Comparison of ENCODE assay signal across 8 mouse cellular contexts in the genomic region with DNA sequence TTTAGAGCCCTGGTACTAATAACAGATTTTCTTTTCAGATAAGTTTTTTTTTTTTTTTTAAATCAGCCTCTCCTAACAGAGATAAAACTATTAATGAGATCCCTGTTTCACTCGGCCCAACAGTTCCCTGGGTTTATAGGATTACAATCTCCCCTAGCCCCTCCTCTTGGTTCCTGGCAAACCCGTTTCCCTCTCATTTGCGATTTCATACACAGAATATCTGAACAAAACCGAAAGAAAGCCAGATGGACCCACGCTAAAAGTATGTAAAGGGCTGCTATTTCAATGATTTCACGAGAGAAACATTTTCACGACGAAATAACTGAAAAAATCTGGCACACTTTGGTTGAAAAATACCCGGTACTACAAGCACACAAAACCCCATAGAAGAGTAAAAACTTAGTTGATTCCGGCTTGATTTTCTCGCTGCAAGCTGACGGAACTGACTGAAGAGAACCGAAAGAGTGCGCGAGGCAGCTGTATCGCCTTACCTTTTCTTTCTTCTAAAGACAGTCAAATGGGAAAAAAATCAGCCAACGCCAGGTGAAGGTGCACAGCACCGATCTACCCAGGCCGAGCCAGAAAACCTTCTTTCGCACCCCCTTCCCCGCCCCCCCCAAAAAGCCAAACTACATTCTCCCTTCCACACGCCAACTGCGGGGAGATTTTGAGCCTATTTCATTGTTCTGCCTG. TPM values are rescaled to one million over a fixed set of nuclear protein-coding genes. Genes with fewer than 3 reads are reported as not detected.
DNase-seq lines count a peak whose midpoint lies in the region; ATAC-seq and TF ChIP-seq lines count a peak whose summit lies in the region.

No protein-coding gene starts in this region.

- H3K4me3 ChIP-seq in megakaryocyte, embryonic 14.5 days (replicated peaks), result peak overlapping the region; percentile 99
- peak overlapping the region; percentile 68 for H3K4me3 ChIP-seq in cortical plate, adult 2 months (ENCODE audit: insufficient read depth, low read length)
- peak overlapping the region; percentile 72 to 92 for H3K4me3 ChIP-seq in heart, embryonic 14.5 days (ENCODE audit: control insufficient read depth in 1 of 2, insufficient read depth in 1 of 2, low read depth in 1 of 2, low read length in 2 of 2)
- peak overlapping the region; percentile 99 for H3K4me3 ChIP-seq in limb, embryonic 11.5 days (ENCODE audit: low read depth, low read length)
- peak overlapping the region; percentile 100 for H3K4me3 ChIP-seq in midbrain, embryonic 16.5 days (ENCODE audit: low read depth, low read length)

- H3K9me3 ChIP-seq in megakaryocyte, embryonic 14.5 days, result no peaks in the 10 kb centered on the region
- H3K9me3 ChIP-seq in heart, embryonic 14.5 days (ENCODE audit: control insufficient read depth, low read length), result no peaks in the 10 kb centered on the region
- no peaks in the 10 kb centered on the region for H3K9me3 ChIP-seq in limb, embryonic 11.5 days (ENCODE audit: control insufficient read depth, low read length)
- H3K9me3 ChIP-seq in midbrain, embryonic 16.5 days (replicated peaks; ENCODE audit: control insufficient read depth, low read length, poor library complexity, severe bottlenecking), result no peaks in the 10 kb centered on the region

- no peak for TF ChIP-seq POLR2A in cortical plate, adult 2 months (IDR thresholded peaks at IDR 0.05; ENCODE audit: extremely low read depth, insufficient read depth, low read length)

- ATAC-seq in megakaryocyte, adult 5-6 weeks (ENCODE audit: poor library complexity, severe bottlenecking), result no peak
- ATAC-seq in heart, embryonic 14.5 days (ENCODE audit: insufficient number of reproducible peaks, insufficient read depth, low FRiP score, low read depth), result no peak
- ATAC-seq in limb, embryonic 11.5 days (ENCODE audit: insufficient number of reproducible peaks, low FRiP score, low TSS enrichment, low read depth), result no peak
- no peak for ATAC-seq in midbrain, embryonic 16.5 days
- no peak for ATAC-seq in megakaryocyte progenitor cell, adult 5-6 weeks (replicated peaks; ENCODE audit: poor library complexity)

- under 1% methylated on average over 23 of the region's 23 CpGs for WGBS in heart, embryonic 14.5 days
- WGBS in limb, embryonic 11.5 days, result under 1% methylated on average over 23 of the region's 23 CpGs
- under 1% methylated on average over 23 of the region's 23 CpGs for WGBS in midbrain, embryonic 16.5 days

- H3K36me3 ChIP-seq in megakaryocyte, embryonic 14.5 days (replicated peaks; ENCODE audit: low read length), result peaks cover 33% of the 10 kb centered on the region
- 0 out of 2 replicates have a peak, but pooled peaks cover 10% of the 10 kb centered on the region for H3K36me3 ChIP-seq in heart, embryonic 14.5 days (ENCODE audit: control insufficient read depth, insufficient read depth, low read length)
- H3K36me3 ChIP-seq in limb, embryonic 11.5 days (ENCODE audit: control insufficient read depth, insufficient read depth, low read length), result no peaks in the 10 kb centered on the region
- H3K36me3 ChIP-seq in midbrain, embryonic 16.5 days (ENCODE audit: control insufficient read depth, insufficient read depth, low read length), result no peaks in the 10 kb centered on the region

- TF ChIP-seq CTCF in cortical plate, adult 2 months (IDR thresholded peaks at IDR 0.05; ENCODE audit: extremely low read depth, insufficient read depth, low read length), result no peak

- DNase-seq in limb, embryonic 11.5 days (ENCODE audit: low spot score), result peak; percentile 53
- no peak for DNase-seq in adrenal gland, adult 18-20 months (ENCODE audit: low spot score in 2 of 2)

- H3K4me2 ChIP-seq in heart, embryonic 14.5 days (ENCODE audit: low read length), result peak overlapping the region; percentile 74
- peak overlapping the region; percentile 56 for H3K4me2 ChIP-seq in limb, embryonic 11.5 days (ENCODE audit: low read depth, severe bottlenecking)
- peak overlapping the region; percentile 78 for H3K4me2 ChIP-seq in midbrain, embryonic 16.5 days (ENCODE audit: low read length)

- peaks cover 2% of the 10 kb centered on the region for H3K27me3 ChIP-seq in megakaryocyte, embryonic 14.5 days (replicated peaks)
- no peaks in the 10 kb centered on the region for H3K27me3 ChIP-seq in heart, embryonic 14.5 days (ENCODE audit: control insufficient read depth, insufficient read depth, low read length)
- no peaks in the 10 kb centered on the region for H3K27me3 ChIP-seq in limb, embryonic 11.5 days (ENCODE audit: control insufficient read depth, insufficient read depth, low read length)
- H3K27me3 ChIP-seq in midbrain, embryonic 16.5 days (ENCODE audit: control insufficient read depth, insufficient read depth, low read depth, low read length), result no peaks in the 10 kb centered on the region

- H3K9ac ChIP-seq in heart, embryonic 14.5 days (ENCODE audit: low read length), result peak overlapping the region; percentile 96
- peak overlapping the region; percentile 99 for H3K9ac ChIP-seq in limb, embryonic 11.5 days (ENCODE audit: low read length)
- peak overlapping the region; percentile 100 for H3K9ac ChIP-seq in midbrain, embryonic 16.5 days (ENCODE audit: low read depth, low read length)

- peak overlapping the region; percentile 88; the same call in 1 of the 2 replicates for H3K27ac ChIP-seq in cortical plate, adult 2 months (ENCODE audit: insufficient read depth, low read length)
- H3K27ac ChIP-seq in heart, embryonic 14.5 days (replicated peaks in 1 of 2; ENCODE audit: control insufficient read depth in 1 of 2, insufficient read depth in 1 of 2, low read depth in 2 of 2, low read length in 2 of 2), result peak overlapping the region; percentile 6 to 93
- H3K27ac ChIP-seq in limb, embryonic 11.5 days (replicated peaks; ENCODE audit: low read depth, low read length), result peak overlapping the region; percentile 94
- peak overlapping the region; percentile 99 for H3K27ac ChIP-seq in midbrain, embryonic 16.5 days (ENCODE audit: low read length)

- peaks cover 64% of the 10 kb centered on the region for H3K4me1 ChIP-seq in megakaryocyte, embryonic 14.5 days
- no peaks in the 10 kb centered on the region; the same call in none of the 2 replicates for H3K4me1 ChIP-seq in cortical plate, adult 2 months (ENCODE audit: control insufficient read depth, insufficient read depth, low read length)
- H3K4me1 ChIP-seq in heart, embryonic 14.5 days (ENCODE audit: control insufficient read depth in 2 of 2, insufficient read depth in 2 of 2, low read length in 2 of 2), result peaks cover 0 to 10% of the 10 kb centered on the region in 2 experiments; a peak in 3 of 4 replicates
- peaks cover 11% of the 10 kb centered on the region for H3K4me1 ChIP-seq in limb, embryonic 11.5 days (ENCODE audit: control insufficient read depth, insufficient read depth, low read length)
- H3K4me1 ChIP-seq in midbrain, embryonic 16.5 days (ENCODE audit: control insufficient read depth, insufficient read depth, low read length), result peaks cover 42% of the 10 kb centered on the region

RNA-seq across cellular contexts. Expression of gene Tbxas1, which starts 0.5 kb away (rescaled TPM):
- 165 and 265 TPM in 2 replicates for polyA plus RNA-seq in megakaryocyte, embryonic 14.5 days (2012; ENCODE audit: insufficient read depth, low replicate concordance)
- total RNA-seq in megakaryocyte, adult 5-6 weeks (2015), result 22.3 and 25.1 TPM in 2 replicates
- total RNA-seq in megakaryocyte, adult 5-6 weeks (2017), result 33.0 and 43.3 TPM in 2 replicates
- polyA plus RNA-seq in cortical plate, adult 2 months (2012; rRNA removed), result 2.7 and 3.0 TPM in 2 replicates
- polyA plus RNA-seq in heart, embryonic 14.5 days (2014; fragmentation: Nextera tagmentation; extraction: Ambion mirVana), result 1.2 and 1.5 TPM in 2 replicates
- 1.0 and 1.3 TPM in 2 replicates for polyA plus RNA-seq in limb, embryonic 11.5 days (2014; fragmentation: Nextera tagmentation; extraction: Ambion mirVana)
- polyA plus RNA-seq in midbrain, embryonic 16.5 days (2015; fragmentation: Nextera tagmentation; extraction: Ambion mirVana), result 1.8 TPM in 2 replicates
- total RNA-seq in megakaryocyte progenitor cell, adult 5-6 weeks (2015), result 11.3 and 15.9 TPM in 2 replicates
- total RNA-seq in megakaryocyte progenitor cell, adult 5-6 weeks (2017), result 13.1 TPM in 2 replicates
- 1 to 10 TPM; 6.4 to 6.6 TPM for total RNA-seq in adrenal gland, adult 18-20 months (2021)

RNA-seq across cellular contexts. Expression of gene Hipk2, which starts 1.3 kb away (rescaled TPM):
- polyA plus RNA-seq in megakaryocyte, embryonic 14.5 days (2012; ENCODE audit: insufficient read depth, low replicate concordance), result 102 and 296 TPM in 2 replicates
- total RNA-seq in megakaryocyte, adult 5-6 weeks (2015), result 54.5 and 60.9 TPM in 2 replicates
- 9.5 and 21.8 TPM in 2 replicates for total RNA-seq in megakaryocyte, adult 5-6 weeks (2017)
- 22.1 and 26.9 TPM in 2 replicates for polyA plus RNA-seq in cortical plate, adult 2 months (2012; rRNA removed)
- 11.0 and 11.2 TPM in 2 replicates for polyA plus RNA-seq in heart, embryonic 14.5 days (2014; fragmentation: Nextera tagmentation; extraction: Ambion mirVana)
- 20.5 and 21.7 TPM in 2 replicates for polyA plus RNA-seq in limb, embryonic 11.5 days (2014; fragmentation: Nextera tagmentation; extraction: Ambion mirVana)
- 32.7 and 36.1 TPM in 2 replicates for polyA plus RNA-seq in midbrain, embryonic 16.5 days (2015; fragmentation: Nextera tagmentation; extraction: Ambion mirVana)
- 58.0 and 60.1 TPM in 2 replicates for total RNA-seq in megakaryocyte progenitor cell, adult 5-6 weeks (2015)
- 9.0 and 12.6 TPM in 2 replicates for total RNA-seq in megakaryocyte progenitor cell, adult 5-6 weeks (2017)
- 100 to 1,000 TPM; 102 to 135 TPM for total RNA-seq in adrenal gland, adult 18-20 months (2021)

Comparison
In these comparisons a context has a peak if more than half of its experiments do, and no peak if none do; other contexts are left out.
1. RNA of gene Tbxas1, which starts 0.5 kb away (polyA plus RNA-seq): 165 to 265 TPM in megakaryocyte, embryonic 14.5 days; 2.7 to 3.0 TPM in cortical plate, adult 2 months, 1.8 TPM in midbrain, embryonic 16.5 days, 1.2 to 1.5 TPM in heart, embryonic 14.5 days and 1.0 to 1.3 TPM in limb, embryonic 11.5 days; every median in the first group is over 10 times any median in the second.
2. Peak in every context shown above with its lines, with median percentiles within 50 percentile points of each other: H3K4me3 ChIP-seq, H3K27ac ChIP-seq, H3K4me2 ChIP-seq and H3K9ac ChIP-seq.